Mouse (Mus musculus): Measurements from ENCODE around the gene Gm49450. TPM values are rescaled to one million over a fixed set of nuclear protein-coding genes. Genes with fewer than 3 reads are reported as not detected.

Gm49450 gene
- total and polyA plus RNA-seq, 2 experiments from 2014 or later: 1,797 TPM; not detected in 1

GRCm38 (mm10) chr15:98886667-98887387 lies 66.5 kb downstream of the Gm49450 start:
- no peak for ATAC-seq (ENCODE audit: low FRiP score)
- Histone ChIP-seq H3K4me3 (ENCODE audit: low read depth, low read length) (no peak overlapping the region), H3K4me1 (ENCODE audit: insufficient read depth, low read length) (no peaks in the 10 kb centered on the region), H3K27me3 (ENCODE audit: insufficient read depth, low read length) (no peaks in the 10 kb centered on the region), H3K36me3 (ENCODE audit: insufficient read depth, low read length) (no peaks in the 10 kb centered on the region), H3K9me3 (ENCODE audit: low read length) (no peaks in the 10 kb centered on the region), H3K9ac (replicated peaks; ENCODE audit: low read length, poor library complexity, severe bottlenecking) (no peak overlapping the region), H3K27ac (ENCODE audit: low read depth, low read length) (no peak overlapping the region), H3K4me2 (ENCODE audit: low read depth, low read length, poor library complexity, severe bottlenecking) (no peak overlapping the region)
- no peak for TF ChIP-seq CTCF (IDR thresholded peaks at IDR 0.05)
- no peak for DNase-seq (ENCODE audit: low spot score)
- WGBS: 65% methylated on average over 8 of the region's 8 CpGs

- Histone ChIP-seq H3K9ac (replicated peaks; ENCODE audit: low read length, poor library complexity, severe bottlenecking) (no peak overlapping the region), H3K27ac (ENCODE audit: low read depth, low read length) (no peak overlapping the region), H3K9me3 (ENCODE audit: low read length) (no peaks in the 10 kb centered on the region), H3K36me3 (ENCODE audit: insufficient read depth, low read length) (no peaks in the 10 kb centered on the region), H3K4me1 (ENCODE audit: insufficient read depth, low read length) (0 out of 2 replicates have a peak, but pooled peaks cover 2% of the 10 kb centered on the region), H3K4me3 (ENCODE audit: low read depth, low read length) (no peak overlapping the region), H3K27me3 (ENCODE audit: insufficient read depth, low read length) (no peaks in the 10 kb centered on the region), H3K4me2 (ENCODE audit: low read depth, low read length, poor library complexity, severe bottlenecking) (no peak overlapping the region)
- TF ChIP-seq CTCF (IDR thresholded peaks at IDR 0.05): no peak
- DNase-seq (ENCODE audit: low spot score) (no peak), ATAC-seq (ENCODE audit: low FRiP score) (no peak)
- WGBS: 85% methylated on average over 1 of the region's 1 CpGs
These were observed 69.2 kb downstream of the Gm49450 start for GRCm38 (mm10) chr15:98884106-98884505.

GRCm38 (mm10) chr15:98883661-98884060 lies 69.7 kb downstream of the Gm49450 start:
- no peak for TF ChIP-seq CTCF (IDR thresholded peaks at IDR 0.05)
- Histone ChIP-seq H3K9ac (replicated peaks; ENCODE audit: low read length, poor library complexity, severe bottlenecking) (no peak overlapping the region), H3K36me3 (ENCODE audit: insufficient read depth, low read length) (no peaks in the 10 kb centered on the region), H3K4me2 (ENCODE audit: low read depth, low read length, poor library complexity, severe bottlenecking) (no peak overlapping the region), H3K27ac (ENCODE audit: low read depth, low read length) (no peak overlapping the region), H3K4me1 (ENCODE audit: insufficient read depth, low read length) (0 out of 2 replicates have a peak, but pooled peaks cover 2% of the 10 kb centered on the region), H3K4me3 (ENCODE audit: low read depth, low read length) (no peak overlapping the region), H3K27me3 (ENCODE audit: insufficient read depth, low read length) (no peaks in the 10 kb centered on the region), H3K9me3 (ENCODE audit: low read length) (no peaks in the 10 kb centered on the region)
- ATAC-seq (ENCODE audit: low FRiP score): no peak
- no peak for DNase-seq (ENCODE audit: low spot score)

Other genes with a start within 250 kb of the Gm49450 start
- 6.9 and 9.1 TPM in 2 replicates for gene Ccdc65, start 245.3 kb downstream of the Gm49450 start, total RNA-seq (2014; rRNA removed)
- gene Ccdc65, start 245.3 kb downstream of the Gm49450 start, polyA plus RNA-seq (2015; fragmentation: Nextera tagmentation; extraction: Ambion mirVana): 11.4 and 12.3 TPM in 2 replicates
- 1.0 and 2.8 TPM in 2 replicates for gene Fkbp11, start 225.4 kb downstream of the Gm49450 start, total RNA-seq (2014; rRNA removed)
- gene Fkbp11, start 225.4 kb downstream of the Gm49450 start, polyA plus RNA-seq (2015; fragmentation: Nextera tagmentation; extraction: Ambion mirVana): 4.4 and 5.4 TPM in 2 replicates
- gene Arf3, start 190.3 kb downstream of the Gm49450 start, total RNA-seq (2014; rRNA removed): 122 and 144 TPM in 2 replicates
- 89.2 and 93.8 TPM in 2 replicates for gene Arf3, start 190.3 kb downstream of the Gm49450 start, polyA plus RNA-seq (2015; fragmentation: Nextera tagmentation; extraction: Ambion mirVana)
- 0.38 and 1.5 TPM in 2 replicates for gene Wnt10b, start 175.4 kb downstream of the Gm49450 start, total RNA-seq (2014; rRNA removed)
- not detected in 2 replicates for gene Wnt10b, start 175.4 kb downstream of the Gm49450 start, polyA plus RNA-seq (2015; fragmentation: Nextera tagmentation; extraction: Ambion mirVana)
- 0.33 TPM in 2 replicates for gene Wnt1, start 163.7 kb downstream of the Gm49450 start, total RNA-seq (2014; rRNA removed)
- gene Wnt1, start 163.7 kb downstream of the Gm49450 start, polyA plus RNA-seq (2015; fragmentation: Nextera tagmentation; extraction: Ambion mirVana): 0.81 and 1.1 TPM in 2 replicates
- 5.5 and 7.3 TPM in 2 replicates for gene Ddn, start 144.1 kb downstream of the Gm49450 start, total RNA-seq (2014; rRNA removed)
- 0.51 and 0.64 TPM in 2 replicates for gene Ddn, start 144.1 kb downstream of the Gm49450 start, polyA plus RNA-seq (2015; fragmentation: Nextera tagmentation; extraction: Ambion mirVana)
- gene Prkag1, start 122.0 kb downstream of the Gm49450 start, total RNA-seq (2014; rRNA removed): 45.1 and 50.6 TPM in 2 replicates
- gene Prkag1, start 122.0 kb downstream of the Gm49450 start, polyA plus RNA-seq (2015; fragmentation: Nextera tagmentation; extraction: Ambion mirVana): 50.6 and 57.4 TPM in 2 replicates
- 32.2 and 32.5 TPM in 2 replicates for gene Kmt2d, start 82.3 kb downstream of the Gm49450 start, total RNA-seq (2014; rRNA removed)
- gene Kmt2d, start 82.3 kb downstream of the Gm49450 start, polyA plus RNA-seq (2015; fragmentation: Nextera tagmentation; extraction: Ambion mirVana): 5.6 and 7.7 TPM in 2 replicates
- gene Rhebl1, start 59.0 kb downstream of the Gm49450 start, total RNA-seq (2014; rRNA removed): 9.4 and 10.1 TPM in 2 replicates
- 30.7 and 31.1 TPM in 2 replicates for gene Rhebl1, start 59.0 kb downstream of the Gm49450 start, polyA plus RNA-seq (2015; fragmentation: Nextera tagmentation; extraction: Ambion mirVana)
- 0.38 and 0.71 TPM in 2 replicates for gene Dhh, start 55.0 kb downstream of the Gm49450 start, total RNA-seq (2014; rRNA removed)
- 0.18 and 0.22 TPM in 2 replicates for gene Dhh, start 55.0 kb downstream of the Gm49450 start, polyA plus RNA-seq (2015; fragmentation: Nextera tagmentation; extraction: Ambion mirVana)
- gene Lmbr1l, start 35.3 kb downstream of the Gm49450 start, total RNA-seq (2014; rRNA removed): 46.0 and 56.9 TPM in 2 replicates
- gene Lmbr1l, start 35.3 kb downstream of the Gm49450 start, polyA plus RNA-seq (2015; fragmentation: Nextera tagmentation; extraction: Ambion mirVana): 19.6 and 21.7 TPM in 2 replicates
- 2,522 and 3,264 TPM in 2 replicates for gene Tuba1b, start 19.0 kb downstream of the Gm49450 start, total RNA-seq (2014; rRNA removed)
- 1,582 and 1,796 TPM in 2 replicates for gene Tuba1b, start 19.0 kb downstream of the Gm49450 start, polyA plus RNA-seq (2015; fragmentation: Nextera tagmentation; extraction: Ambion mirVana)
- 17,447 and 20,461 TPM in 2 replicates for gene Tuba1a, start 152 bp upstream of the Gm49450 start, total RNA-seq (2014; rRNA removed)
- gene Tuba1a, start 152 bp upstream of the Gm49450 start, polyA plus RNA-seq (2015; fragmentation: Nextera tagmentation; extraction: Ambion mirVana): 15,641 and 16,823 TPM in 2 replicates
- 18.2 and 22.6 TPM in 2 replicates for gene Tuba1c, start 76.3 kb upstream of the Gm49450 start, total RNA-seq (2014; rRNA removed)
- gene Tuba1c, start 76.3 kb upstream of the Gm49450 start, polyA plus RNA-seq (2015; fragmentation: Nextera tagmentation; extraction: Ambion mirVana): 9.6 and 9.9 TPM in 2 replicates
- 9.8 and 11.2 TPM in 2 replicates for gene Prph, start 101.6 kb upstream of the Gm49450 start, total RNA-seq (2014; rRNA removed)
- 8.0 and 9.1 TPM in 2 replicates for gene Prph, start 101.6 kb upstream of the Gm49450 start, polyA plus RNA-seq (2015; fragmentation: Nextera tagmentation; extraction: Ambion mirVana)
- 1.6 and 4.1 TPM in 2 replicates for gene Troap, start 121.0 kb upstream of the Gm49450 start, total RNA-seq (2014; rRNA removed)
- gene Troap, start 121.0 kb upstream of the Gm49450 start, polyA plus RNA-seq (2015; fragmentation: Nextera tagmentation; extraction: Ambion mirVana): 1.4 and 2.1 TPM in 2 replicates
- gene C1ql4, start 134.3 kb upstream of the Gm49450 start, total RNA-seq (2014; rRNA removed): 17.7 and 21.1 TPM in 2 replicates
- gene C1ql4, start 134.3 kb upstream of the Gm49450 start, polyA plus RNA-seq (2015; fragmentation: Nextera tagmentation; extraction: Ambion mirVana): 8.5 and 9.2 TPM in 2 replicates
- 0.61 and 0.88 TPM in 2 replicates for gene Dnajc22, start 139.6 kb upstream of the Gm49450 start, total RNA-seq (2014; rRNA removed)
- gene Dnajc22, start 139.6 kb upstream of the Gm49450 start, polyA plus RNA-seq (2015; fragmentation: Nextera tagmentation; extraction: Ambion mirVana): 1.3 and 1.6 TPM in 2 replicates
- 27.8 and 31.8 TPM in 2 replicates for gene Spats2, start 172.4 kb upstream of the Gm49450 start, total RNA-seq (2014; rRNA removed)
- 17.7 and 19.5 TPM in 2 replicates for gene Spats2, start 172.4 kb upstream of the Gm49450 start, polyA plus RNA-seq (2015; fragmentation: Nextera tagmentation; extraction: Ambion mirVana)